In genomic region chr14:118616698-118617311, GRCm38 (mm10) we compare ENCODE assay signal across 8 mouse cellular contexts.
DNase-seq lines count a peak whose midpoint lies in the region; ATAC-seq and TF ChIP-seq lines count a peak whose summit lies in the region.

No protein-coding gene starts in this region.

- peak; percentile 52 to 74 for DNase-seq in heart, adult 18-20 months
- DNase-seq in heart, postnatal 25 days (ENCODE audit: low spot score), result no peak
- DNase-seq in cerebellum, postnatal 25 days, result peak; percentile 60 to 79
- peak; percentile 36 for DNase-seq in heart, postnatal 0 days (ENCODE audit: low spot score)
- DNase-seq in layer of hippocampus, adult 2 months (ENCODE audit: low spot score in 2 of 2), result peak; percentile 73 to 79
- peak; percentile 72 for DNase-seq in right cerebral cortex, postnatal 14 days

- WGBS in heart, postnatal 0 days, result 65% methylated on average over 12 of the region's 12 CpGs

- H3K4me1 ChIP-seq in heart, postnatal 0 days (ENCODE audit: control insufficient read depth, insufficient read depth), result no peaks in the 10 kb centered on the region

- no peaks in the 10 kb centered on the region for H3K36me3 ChIP-seq in heart, postnatal 0 days (replicated peaks; ENCODE audit: control insufficient read depth, insufficient read depth, low read length)

- no peak overlapping the region for H3K27ac ChIP-seq in heart, postnatal 0 days (ENCODE audit: low read depth)
- H3K27ac ChIP-seq in layer of hippocampus, adult 2 months, result no peak overlapping the region

- no peak overlapping the region for H3K4me3 ChIP-seq in heart, postnatal 0 days (ENCODE audit: low read depth, low read length)
- no peak overlapping the region for H3K4me3 ChIP-seq in layer of hippocampus, adult 2 months

- H3K9me3 ChIP-seq in heart, postnatal 0 days (replicated peaks; ENCODE audit: control insufficient read depth, low read length), result no peaks in the 10 kb centered on the region

- TF ChIP-seq EP300 in heart, postnatal 0 days (IDR thresholded peaks at IDR 0.05; ENCODE audit: low read depth), result no peak

- peak; percentile 58 for ATAC-seq in activated CD4-positive, CD25-positive, alpha-beta regulatory T cell, adult 4 months
- no peak for ATAC-seq in heart, postnatal 0 days (ENCODE audit: insufficient read depth, low read depth)
- peak; percentile 77 for ATAC-seq in megakaryocyte, adult 5-6 weeks (ENCODE audit: poor library complexity, severe bottlenecking)

- no peak overlapping the region for H3K9ac ChIP-seq in heart, postnatal 0 days (replicated peaks; ENCODE audit: low read depth, low read length)

- peak; percentile 74 for TF ChIP-seq CTCF in heart, postnatal 0 days (IDR thresholded peaks at IDR 0.05; ENCODE audit: low read depth)
- peak; percentile 91 for TF ChIP-seq CTCF in layer of hippocampus, adult 2 months (conservative IDR thresholded peaks at IDR 0.05)

- no peak overlapping the region for H3K4me2 ChIP-seq in heart, postnatal 0 days (ENCODE audit: low read depth, low read length)

- intact Hi-C loops in heart, postnatal 25 days (cut with DNase I), result loop anchor here (1.0 to 5.0 kb wide), 3 partner anchors 85 to 199 kb away; no protein-coding TSS in a partner anchor

- no peaks in the 10 kb centered on the region for H3K27me3 ChIP-seq in heart, postnatal 0 days (ENCODE audit: control insufficient read depth, insufficient read depth, low read length)
